Mouse (Mus musculus): ENCODE measurements at regions not wholly inside any gene's neighbourhood (a gene's known extent, or its start where the extent isn't known, plus 50 kb on each side); places are given as distances from the start of the nearest gene placed in this dataset.

- peak overlapping the region; percentile 14; the same call in 1 of the 2 replicates for H3K4me3 ChIP-seq (ENCODE audit: low read length)
- H3K27me3 ChIP-seq (ENCODE audit: insufficient read depth, low read length) = no peaks in the 10 kb centered on the region
- H3K9ac ChIP-seq (replicated peaks; ENCODE audit: low read length) = no peak overlapping the region
- 49% methylated on average over 19 of the region's 19 CpGs for WGBS
- H3K9me3 ChIP-seq (ENCODE audit: low read length) = no peaks in the 10 kb centered on the region
- H3K36me3 ChIP-seq (ENCODE audit: insufficient read depth, low read length) = no peaks in the 10 kb centered on the region
- H3K27ac ChIP-seq = no peak overlapping the region
- TF ChIP-seq CTCF (IDR thresholded peaks at IDR 0.05; ENCODE audit: low read depth) = no peak
- H3K4me2 ChIP-seq (ENCODE audit: low read depth, low read length) = peak overlapping the region; percentile 45
- no peak for ATAC-seq
- DNase-seq (ENCODE audit: low spot score) = no peak
- H3K4me1 ChIP-seq (ENCODE audit: insufficient read depth, low read length) = no peaks in the 10 kb centered on the region
Measured at GRCm38 (mm10) chr17:88159851-88160676, 95.0 kb upstream of the Fbxo11 start.

- TF ChIP-seq CTCF (IDR thresholded peaks at IDR 0.05; ENCODE audit: low read depth) = no peak
- H3K4me2 ChIP-seq (ENCODE audit: low read depth, low read length) = peak overlapping the region; percentile 45; the same call in 1 of the 2 replicates
- H3K9ac ChIP-seq (replicated peaks; ENCODE audit: low read length) = no peak overlapping the region
- H3K27me3 ChIP-seq (ENCODE audit: insufficient read depth, low read length) = no peaks in the 10 kb centered on the region
- no peaks in the 10 kb centered on the region for H3K9me3 ChIP-seq (ENCODE audit: low read length)
- no peaks in the 10 kb centered on the region for H3K4me1 ChIP-seq (ENCODE audit: insufficient read depth, low read length)
- WGBS = 74% methylated on average over 14 of the region's 14 CpGs
- DNase-seq (ENCODE audit: low spot score) (no peak), ATAC-seq (no peak)
- H3K27ac ChIP-seq = no peak overlapping the region
- H3K36me3 ChIP-seq (ENCODE audit: insufficient read depth, low read length) = no peaks in the 10 kb centered on the region
- H3K4me3 ChIP-seq (ENCODE audit: low read length) = no peak overlapping the region
Measured at GRCm38 (mm10) chr17:88160677-88161001, 95.5 kb upstream of the Fbxo11 start.

- no peak for ATAC-seq
- H3K4me2 ChIP-seq (ENCODE audit: low read depth, low read length) = no peak overlapping the region
Measured at GRCm38 (mm10) chr17:88161766-88162165, 96.7 kb upstream of the Fbxo11 start.

GRCm38 (mm10) chr17:88164805-88165204, 99.7 kb upstream of the Fbxo11 start:
- H3K9me3 ChIP-seq (ENCODE audit: low read length) = no peaks in the 10 kb centered on the region
- H3K9ac ChIP-seq (replicated peaks; ENCODE audit: low read length) = no peak overlapping the region
- H3K4me3 ChIP-seq (ENCODE audit: low read length) = no peak overlapping the region
- 86% methylated on average over 4 of the region's 4 CpGs for WGBS
- no peaks in the 10 kb centered on the region for H3K36me3 ChIP-seq (ENCODE audit: insufficient read depth, low read length)
- H3K4me1 ChIP-seq (ENCODE audit: insufficient read depth, low read length) = no peaks in the 10 kb centered on the region
- H3K27me3 ChIP-seq (ENCODE audit: insufficient read depth, low read length) = no peaks in the 10 kb centered on the region
- no peak overlapping the region for H3K27ac ChIP-seq
- ATAC-seq (no peak), DNase-seq (ENCODE audit: low spot score) (no peak)
- no peak for TF ChIP-seq CTCF (IDR thresholded peaks at IDR 0.05; ENCODE audit: low read depth)
- no peak overlapping the region for H3K4me2 ChIP-seq (ENCODE audit: low read depth, low read length)

More at GRCm38 (mm10) chr17:88161766-88162165, 96.7 kb upstream of the Fbxo11 start:
- no peak for TF ChIP-seq CTCF (IDR thresholded peaks at IDR 0.05; ENCODE audit: low read depth)
- Histone ChIP-seq H3K4me3 (ENCODE audit: low read length) (no peak overlapping the region), H3K9me3 (ENCODE audit: low read length) (no peaks in the 10 kb centered on the region), H3K9ac (replicated peaks; ENCODE audit: low read length) (no peak overlapping the region), H3K4me1 (ENCODE audit: insufficient read depth, low read length) (no peaks in the 10 kb centered on the region), H3K27ac (no peak overlapping the region), H3K27me3 (ENCODE audit: insufficient read depth, low read length) (no peaks in the 10 kb centered on the region), H3K36me3 (ENCODE audit: insufficient read depth, low read length) (no peaks in the 10 kb centered on the region)
- DNase-seq (ENCODE audit: low spot score) = no peak
- 95% methylated on average over 8 of the region's 8 CpGs for WGBS

DNA sequence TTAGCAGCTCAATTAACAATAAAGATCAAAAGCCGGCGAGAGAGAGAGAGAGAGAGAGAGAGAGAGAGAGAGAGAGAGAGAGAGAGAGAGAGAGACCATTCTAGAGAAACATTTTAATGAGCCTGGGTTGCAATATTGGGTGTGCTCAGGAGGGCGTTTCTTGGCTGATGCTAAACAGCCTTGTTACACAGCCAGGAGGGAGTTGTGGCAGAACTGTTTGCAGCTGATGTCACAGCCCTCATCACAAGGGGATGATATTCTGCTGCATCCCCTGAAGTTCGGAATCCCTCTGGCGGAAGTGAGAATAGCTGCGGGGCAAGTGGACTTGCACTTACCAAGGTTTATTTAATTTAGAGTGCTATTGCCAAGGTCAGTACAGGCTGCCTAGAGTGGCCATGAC, 100.7 kb upstream of the Fbxo11 start:
- Histone ChIP-seq H3K4me3 (ENCODE audit: low read length) (no peak overlapping the region), H3K4me2 (ENCODE audit: low read depth, low read length) (no peak overlapping the region), H3K9ac (replicated peaks; ENCODE audit: low read length) (no peak overlapping the region), H3K27ac (no peak overlapping the region), H3K4me1 (ENCODE audit: insufficient read depth, low read length) (no peaks in the 10 kb centered on the region), H3K27me3 (ENCODE audit: insufficient read depth, low read length) (no peaks in the 10 kb centered on the region), H3K36me3 (ENCODE audit: insufficient read depth, low read length) (no peaks in the 10 kb centered on the region), H3K9me3 (ENCODE audit: low read length) (no peaks in the 10 kb centered on the region)
- ATAC-seq (no peak), DNase-seq (ENCODE audit: low spot score) (no peak)
- 83% methylated on average over 6 of the region's 6 CpGs for WGBS
- TF ChIP-seq CTCF (IDR thresholded peaks at IDR 0.05; ENCODE audit: low read depth) = no peak

DNA sequence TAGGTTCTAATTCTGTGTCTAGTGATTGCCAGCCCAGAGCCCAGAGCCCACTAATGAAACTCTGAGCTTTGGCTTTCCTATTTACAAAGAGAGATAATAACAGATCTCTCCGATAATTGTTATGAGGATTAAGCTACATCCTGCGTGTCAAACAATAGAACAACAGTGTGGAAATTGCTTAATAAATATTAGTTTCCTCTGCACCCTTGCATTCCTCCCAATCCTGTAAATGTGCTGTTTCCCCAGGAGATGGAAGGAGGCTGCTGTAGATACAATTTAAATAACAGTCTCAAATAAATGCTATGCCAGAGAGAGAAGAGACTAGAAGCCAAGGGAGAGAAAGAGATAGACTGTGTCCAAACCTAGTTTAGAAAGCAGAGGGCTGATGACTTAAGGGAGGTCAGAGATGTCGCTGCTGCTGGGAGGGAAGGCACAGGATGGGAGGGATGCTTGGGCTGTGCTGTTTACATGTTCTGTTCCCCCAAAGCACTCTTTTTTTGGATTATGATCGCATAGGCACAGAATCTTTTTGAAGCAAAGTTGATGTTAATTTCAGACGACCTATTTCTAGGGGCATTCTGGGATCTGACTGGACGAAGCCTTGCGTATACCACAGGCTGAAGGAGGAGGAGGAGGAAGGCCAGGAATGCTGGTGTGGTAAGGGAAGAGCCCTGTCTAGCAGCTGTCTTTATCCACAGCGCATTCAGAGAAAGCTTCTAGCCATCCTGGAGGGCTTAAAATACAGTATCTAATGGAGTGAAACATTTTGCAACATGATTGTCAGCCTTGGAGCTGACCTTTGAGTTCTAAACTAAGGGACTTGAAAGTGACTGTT, 103.4 kb upstream of the Fbxo11 start:
- no peak overlapping the region for H3K4me2 ChIP-seq (ENCODE audit: low read depth, low read length)
- H3K9ac ChIP-seq (replicated peaks; ENCODE audit: low read length) = no peak overlapping the region
- no peaks in the 10 kb centered on the region for H3K9me3 ChIP-seq (ENCODE audit: low read length)
- H3K4me3 ChIP-seq (ENCODE audit: low read length) = no peak overlapping the region
- ATAC-seq (no peak), DNase-seq (ENCODE audit: low spot score) (no peak)
- no peaks in the 10 kb centered on the region for H3K4me1 ChIP-seq (ENCODE audit: insufficient read depth, low read length)
- TF ChIP-seq CTCF (IDR thresholded peaks at IDR 0.05; ENCODE audit: low read depth) = no peak
- H3K27me3 ChIP-seq (ENCODE audit: insufficient read depth, low read length) = no peaks in the 10 kb centered on the region
- WGBS = 76% methylated on average over 8 of the region's 8 CpGs
- no peak overlapping the region for H3K27ac ChIP-seq
- H3K36me3 ChIP-seq (ENCODE audit: insufficient read depth, low read length) = no peaks in the 10 kb centered on the region
